Mouse (Mus musculus): ENCODE data around the gene Frmd6. TPM values are rescaled to one million over a fixed set of nuclear protein-coding genes. Genes with fewer than 3 reads are reported as not detected.

Frmd6 gene
- 10 to 100 TPM; 37.5 to 42.7 TPM for total RNA-seq (2021)

- intact Hi-C loops (cut with DNase I), result loop anchor here (2.0 to 5.0 kb wide), 6 partner anchors 48 to 330 kb away; no protein-coding TSS in a partner anchor
- peak; percentile 89 for DNase-seq (ENCODE audit: low spot score in 2 of 2)
These were observed at the start of gene Frmd6 for GRCm38 (mm10) chr12:70824729-70825650. Frmd6 (plus strand) TSS chr12:70825514.

- intact Hi-C loops (cut with DNase I), result loop anchor here (2.0 kb wide), 1 partner anchor 49 kb away; the partner anchor contains the start of gene Frmd6
- no peak for DNase-seq (ENCODE audit: low spot score in 2 of 2)
These were observed 49.7 kb upstream of the Frmd6 start for GRCm38 (mm10) chr12:70775609-70776008.

GRCm38 (mm10) chr12:70776683-70777082 lies 48.6 kb upstream of the Frmd6 start:
- intact Hi-C loops (cut with DNase I), result loop anchor here (2.0 kb wide), 1 partner anchor 48 kb away; the partner anchor contains the start of gene Frmd6
- no peak for DNase-seq (ENCODE audit: low spot score in 2 of 2)

- DNase-seq (ENCODE audit: low spot score in 2 of 2), result peak in 1 of 2 experiments; percentile 15
- intact Hi-C loops (cut with DNase I), result loop anchor here (2.0 kb wide), 1 partner anchor 47 kb away; the partner anchor contains the start of gene Frmd6
These were observed 47.8 kb upstream of the Frmd6 start for GRCm38 (mm10) chr12:70777466-70777865.

- intact Hi-C loops (cut with DNase I), result loop anchor here (2.0 kb wide), 1 partner anchor 47 kb away; the partner anchor contains the start of gene Frmd6
- no peak for DNase-seq (ENCODE audit: low spot score in 2 of 2)
These were observed 47.4 kb upstream of the Frmd6 start for GRCm38 (mm10) chr12:70777866-70778265.

- DNase-seq (ENCODE audit: low spot score in 2 of 2), result no peak
- intact Hi-C loops (cut with DNase I), result no loop called here
These were observed 47.0 kb upstream of the Frmd6 start for GRCm38 (mm10) chr12:70778271-70778670.

- peak in 1 of 2 experiments; percentile 23 for DNase-seq (ENCODE audit: low spot score in 2 of 2)
- intact Hi-C loops (cut with DNase I), result no loop called here
These were observed 46.6 kb upstream of the Frmd6 start for GRCm38 (mm10) chr12:70778724-70779123.

- intact Hi-C loops (cut with DNase I), result no loop called here
- DNase-seq (ENCODE audit: low spot score in 2 of 2), result no peak
These were observed 42.3 kb upstream of the Frmd6 start for GRCm38 (mm10) chr12:70783049-70783448.

GRCm38 (mm10) chr12:70783475-70784239 lies 41.7 kb upstream of the Frmd6 start:
- no peak for DNase-seq (ENCODE audit: low spot score in 2 of 2)
- intact Hi-C loops (cut with DNase I), result no loop called here

- intact Hi-C loops (cut with DNase I), result no loop called here
- no peak for DNase-seq (ENCODE audit: low spot score in 2 of 2)
These were observed 41.0 kb upstream of the Frmd6 start for GRCm38 (mm10) chr12:70784240-70784705.

- no peak for DNase-seq (ENCODE audit: low spot score in 2 of 2)
- intact Hi-C loops (cut with DNase I), result no loop called here
These were observed 36.0 kb upstream of the Frmd6 start for GRCm38 (mm10) chr12:70789341-70789740.

GRCm38 (mm10) chr12:70793291-70793690 lies 32.0 kb upstream of the Frmd6 start:
- DNase-seq (ENCODE audit: low spot score in 2 of 2), result no peak
- intact Hi-C loops (cut with DNase I), result no loop called here

GRCm38 (mm10) chr12:70794543-70795388 lies 30.5 kb upstream of the Frmd6 start:
- intact Hi-C loops (cut with DNase I), result no loop called here
- no peak for DNase-seq (ENCODE audit: low spot score in 2 of 2)

GRCm38 (mm10) chr12:70795389-70795711 lies 30.0 kb upstream of the Frmd6 start:
- no peak for DNase-seq (ENCODE audit: low spot score in 2 of 2)
- intact Hi-C loops (cut with DNase I), result no loop called here

- DNase-seq (ENCODE audit: low spot score in 2 of 2), result no peak
- intact Hi-C loops (cut with DNase I), result no loop called here
These were observed 26.8 kb upstream of the Frmd6 start for GRCm38 (mm10) chr12:70798496-70798895.

GRCm38 (mm10) chr12:70799231-70800002 lies 25.9 kb upstream of the Frmd6 start:
- intact Hi-C loops (cut with DNase I), result no loop called here
- peak; percentile 54 to 74 for DNase-seq (ENCODE audit: low spot score in 2 of 2)

GRCm38 (mm10) chr12:70800086-70800485 lies 25.2 kb upstream of the Frmd6 start:
- no peak for DNase-seq (ENCODE audit: low spot score in 2 of 2)
- intact Hi-C loops (cut with DNase I), result no loop called here

GRCm38 (mm10) chr12:70801361-70801760 lies 24.0 kb upstream of the Frmd6 start:
- intact Hi-C loops (cut with DNase I), result no loop called here

GRCm38 (mm10) chr12:70803494-70803893 lies 21.8 kb upstream of the Frmd6 start:
- no peak for DNase-seq (ENCODE audit: low spot score in 2 of 2)
- intact Hi-C loops (cut with DNase I), result no loop called here

More at GRCm38 (mm10) chr12:70801361-70801760, 24.0 kb upstream of the Frmd6 start:
- no peak for DNase-seq (ENCODE audit: low spot score in 2 of 2)
